Mouse (Mus musculus) liver, adult 2 months (tissue): ENCODE measurements around the gene Med8. TPM values are rescaled to one million over a fixed set of nuclear protein-coding genes. Genes with fewer than 3 reads are reported as not detected.
A peak's percentile ranks its signal among the peaks of the same experiment; 100 is the strongest.

ENCODE experiments used
- DNase-seq: peaks from one replicate; pipeline ENCODE4 v3.0.0-alpha.2; 2011; ENCODE audit warnings: low read depth, low spot score; ENCODE audit errors: extremely low read depth
- H3K27ac ChIP-seq: fragments of 200-500 bp; replicated peaks from 2 replicates; pipeline ENCODE4 v1.5.1; 2012; ENCODE audit warnings: low read depth, mild to moderate bottlenecking, control low read depth, inconsistent platforms, low read length; ENCODE audit not compliant: insufficient read depth
- H3K27me3 ChIP-seq: fragments of 200-500 bp; 2 replicates; pipeline ENCODE4 v1.6.1; 2012; ENCODE audit warnings: mild to moderate bottlenecking, moderate library complexity, low read length, inconsistent platforms; ENCODE audit not compliant: control insufficient read depth, insufficient read depth
- H3K36me3 ChIP-seq: fragments of 200-500 bp; 2 replicates; pipeline ENCODE4 v1.6.1; 2012; ENCODE audit warnings: low read length, inconsistent platforms; ENCODE audit not compliant: control insufficient read depth, insufficient read depth
- H3K4me1 ChIP-seq: fragments of 200-500 bp; 2 replicates; pipeline ENCODE4 v1.6.1; 2011; ENCODE audit warnings: low read length; ENCODE audit not compliant: control insufficient read depth, insufficient read depth
- H3K4me3 ChIP-seq: fragments of 200-500 bp; 2 replicates; pipeline ENCODE4 v1.5.1; 2011; ENCODE audit warnings: low read depth, mild to moderate bottlenecking, control low read depth, low read length, moderate library complexity; ENCODE audit not compliant: insufficient read depth
- H3K79me2 ChIP-seq: fragments of 200-500 bp; 2 replicates; pipeline ENCODE4 v1.6.1; 2012; ENCODE audit warnings: inconsistent platforms, mild to moderate bottlenecking, low read length, moderate library complexity; ENCODE audit not compliant: control insufficient read depth, insufficient read depth
- H3K9ac ChIP-seq: fragments of 200-500 bp; 2 replicates; pipeline ENCODE4 v1.6.1; 2012; ENCODE audit warnings: low read depth, mild to moderate bottlenecking, control low read depth, inconsistent platforms, low read length
- CTCF ChIP-seq: fragments of 200-500 bp; IDR thresholded peaks from 2 replicates; pipeline ENCODE4 v1.5.1; 2011; ENCODE audit warnings: low read depth, low read length, control low read depth
- POLR2A ChIP-seq: fragments of 200-500 bp; IDR thresholded peaks from 2 replicates; pipeline ENCODE4 v1.6.1; 2011; ENCODE audit warnings: low read length, control low read depth; ENCODE audit not compliant: insufficient read depth; ENCODE audit errors: extremely low read depth
- WGBS: fragments of 180-500 bp; shearing (Covaris S2); methylation state at CpG from one replicate; pipeline ENCODE4 v1.1.7; 2018; 5-methylcytosine and 5-hydroxymethylcytosine counted together
- polyA plus RNA-seq: library from polyadenylated mRNA; depleted of rRNA; stranded (reverse); fragments of >200 nt; gene quantifications from 2 replicates; pipeline ENCODE4 v1.2.3, GENCODE M21; 2012
- total RNA-seq: library from RNA; depleted of rRNA; stranded (reverse); fragments of >200 nt; gene quantifications from 2 replicates; pipeline ENCODE4 v1.2.3, GENCODE M21; 2014

Gene Med8
- total and polyA plus RNA-seq, 2 experiments: 25.5 to 40.3 TPM

DNA sequence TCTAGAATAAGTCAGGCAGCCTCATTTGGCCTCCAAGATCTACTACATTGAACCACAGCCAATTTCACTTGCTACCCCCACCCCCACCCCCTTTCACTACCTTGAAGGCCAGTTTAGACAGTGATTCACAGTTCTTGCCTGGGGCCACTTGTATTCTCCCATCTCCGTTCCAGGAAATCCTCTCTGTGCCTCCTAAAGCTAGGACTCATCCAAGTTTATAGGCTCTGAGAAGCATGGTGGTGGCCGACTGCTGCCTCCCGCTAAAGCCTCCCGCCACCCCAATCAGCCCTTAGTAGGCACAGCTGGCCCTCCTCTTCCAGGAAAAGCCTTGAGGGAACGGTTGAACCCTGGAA lies 18.3 kb downstream of the Med8 start:
- Histone ChIP-seq H3K27ac (peak overlapping the region; percentile 64), H3K4me1 (peaks cover 31% of the 10 kb centered on the region), H3K36me3 (peaks cover 11% of the 10 kb centered on the region), H3K79me2 (peaks cover 4% of the 10 kb centered on the region; the same call in 1 of the 2 replicates), H3K9ac (peak overlapping the region; percentile 64), H3K27me3 (no peaks in the 10 kb centered on the region), H3K4me3 (peak overlapping the region; percentile 45)
- 10% methylated on average over 5 of the region's 5 CpGs for WGBS
- no peak for TF ChIP-seq POLR2A
- no peak for TF ChIP-seq CTCF
- DNase-seq: no peak

DNA sequence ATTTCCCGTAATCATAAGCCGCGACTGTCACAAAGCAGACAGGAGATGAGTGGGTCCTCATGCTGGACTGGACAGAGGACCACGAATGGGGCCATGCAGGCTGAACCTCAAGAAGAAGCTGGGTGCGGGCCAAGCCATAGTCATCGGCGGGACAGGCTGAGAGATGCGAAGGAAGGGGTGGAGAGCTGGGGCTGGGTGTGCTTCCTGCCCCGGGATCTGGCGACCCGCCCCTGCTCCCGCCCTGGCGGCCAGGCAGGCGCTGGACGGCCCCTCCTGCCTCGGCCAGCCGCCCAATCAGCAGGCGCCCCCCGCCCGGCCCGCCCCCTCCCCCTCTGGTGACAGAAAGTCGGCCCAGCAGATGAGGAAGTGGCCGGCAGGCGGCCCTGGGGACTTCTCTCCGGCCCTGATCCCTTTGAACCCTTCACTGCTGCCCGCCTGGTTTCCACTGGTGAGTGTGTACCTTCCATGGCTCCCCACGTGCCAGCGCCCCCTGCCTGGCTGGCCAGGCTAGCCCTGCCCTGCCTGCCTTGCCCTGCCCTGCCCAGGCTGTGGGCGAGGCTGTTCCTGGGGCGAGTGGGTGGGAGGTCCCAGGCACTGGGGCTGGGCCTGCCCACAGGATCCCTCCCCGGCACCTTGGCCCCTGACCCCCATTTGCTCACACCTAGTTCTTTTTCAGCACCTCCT lies 18.8 kb downstream of the Med8 start, which contains the start of gene Elovl1:
Elovl1 (plus strand) TSS at position 326 of the 684 bp plus-strand sequence.
- DNase-seq: peak; percentile 75
- peaks cover 31% of the 10 kb centered on the region for H3K4me1 ChIP-seq
- peaks cover 4% of the 10 kb centered on the region; the same call in 1 of the 2 replicates for H3K79me2 ChIP-seq
- 0% methylated on average over 28 of the region's 31 CpGs for WGBS
- peak within 1 kb of the TSS; percentile 91 for H3K9ac ChIP-seq
- H3K27me3 ChIP-seq: no peaks in the 10 kb centered on the region
- H3K27ac ChIP-seq: peak within 1 kb of the TSS; percentile 90
- peaks cover 11% of the 10 kb centered on the region for H3K36me3 ChIP-seq
- TF ChIP-seq POLR2A (peak; percentile 50; the same call in 1 of the 2 replicates), CTCF (peak; percentile 51; the same call in 1 of the 2 replicates)
- peak within 1 kb of the TSS; percentile 78 for H3K4me3 ChIP-seq

DNA sequence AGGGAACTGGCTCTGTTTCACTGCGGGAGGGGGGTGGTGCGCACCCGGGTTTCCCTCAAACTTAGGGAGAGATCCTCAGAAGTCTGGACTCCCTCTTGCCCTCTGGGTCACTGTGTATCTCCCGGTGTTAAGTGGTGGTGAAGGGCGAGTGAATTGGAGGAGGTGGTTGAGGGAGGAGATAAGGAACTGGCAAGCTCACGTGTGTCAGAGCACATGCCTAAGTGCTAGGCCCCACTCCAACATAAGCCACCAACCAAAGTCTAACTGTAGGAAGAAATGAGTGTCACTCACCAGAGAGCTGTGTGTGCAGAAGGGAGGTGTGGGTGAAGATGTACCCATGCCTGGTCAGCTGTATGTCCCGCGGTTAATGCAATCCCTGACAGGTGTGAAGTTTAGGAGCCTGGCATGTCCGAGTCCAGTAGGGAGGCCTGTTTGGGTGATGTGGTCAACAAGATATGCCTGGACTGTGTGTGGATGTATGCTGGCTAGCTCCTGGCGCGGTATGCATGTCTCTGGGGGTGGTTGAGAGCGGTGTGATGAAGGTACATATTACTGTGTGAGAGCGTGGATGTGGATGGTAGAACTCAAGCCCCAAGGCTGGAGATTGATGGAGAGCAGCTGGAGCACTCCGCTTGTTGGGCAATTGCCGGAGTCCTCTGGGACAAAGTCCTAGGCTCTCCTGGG lies 19.5 kb downstream of the Med8 start:
- peak overlapping the region; percentile 90 for H3K27ac ChIP-seq
- peaks cover 31% of the 10 kb centered on the region for H3K4me1 ChIP-seq
- no peak for TF ChIP-seq POLR2A
- TF ChIP-seq CTCF: no peak
- H3K27me3 ChIP-seq: no peaks in the 10 kb centered on the region
- DNase-seq: peak; percentile 81
- H3K9ac ChIP-seq: peak overlapping the region; percentile 91
- H3K79me2 ChIP-seq: peaks cover 4% of the 10 kb centered on the region; the same call in 1 of the 2 replicates
- peaks cover 11% of the 10 kb centered on the region for H3K36me3 ChIP-seq
- WGBS: 12% methylated on average over 15 of the region's 15 CpGs
- peak overlapping the region; percentile 78 for H3K4me3 ChIP-seq

DNA sequence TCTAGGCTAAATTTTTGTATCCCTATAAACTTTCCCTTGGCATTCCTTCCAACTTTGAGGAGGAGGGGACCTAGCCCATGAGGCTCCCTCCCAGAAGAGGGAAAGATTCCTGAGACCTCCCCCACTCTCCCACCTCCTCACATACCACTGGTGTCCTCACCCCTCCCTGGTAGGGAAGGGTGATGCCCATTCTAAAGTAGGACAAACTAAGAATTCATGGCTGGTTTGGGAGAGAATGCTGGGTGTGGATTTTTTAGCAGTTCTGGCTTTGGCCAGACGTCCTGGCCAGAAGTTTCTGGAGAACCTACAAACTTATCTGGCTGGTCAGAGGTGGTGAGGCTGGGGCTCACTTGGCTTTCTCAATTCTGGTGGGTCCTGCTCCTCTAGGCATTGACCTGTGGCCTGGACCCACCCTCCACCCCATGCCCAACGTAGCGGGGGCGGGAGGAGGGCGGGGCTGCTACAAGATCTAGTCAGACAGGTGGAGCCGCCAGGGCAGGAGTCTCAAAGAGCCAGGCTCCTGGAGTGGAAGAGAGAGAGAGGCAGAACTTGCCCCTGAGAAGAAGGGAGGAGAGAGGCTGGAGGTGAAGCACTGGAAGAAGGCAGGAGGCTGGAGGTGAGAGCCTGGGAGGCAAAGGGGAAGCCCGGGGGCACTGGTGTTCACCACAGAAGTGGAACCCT lies 20.2 kb downstream of the Med8 start:
- 24% methylated on average over 7 of the region's 7 CpGs for WGBS
- TF ChIP-seq POLR2A (0 out of 2 replicates have a peak, but pooled peaks have one; percentile 20), CTCF (no peak)
- Histone ChIP-seq H3K36me3 (peaks cover 11% of the 10 kb centered on the region), H3K9ac (peak overlapping the region; percentile 25; the same call in 1 of the 2 replicates), H3K79me2 (peaks cover 4% of the 10 kb centered on the region; the same call in 1 of the 2 replicates), H3K27ac (peak overlapping the region; percentile 76), H3K27me3 (no peaks in the 10 kb centered on the region), H3K4me3 (peak overlapping the region; percentile 5; the same call in 1 of the 2 replicates), H3K4me1 (peaks cover 31% of the 10 kb centered on the region)
- DNase-seq: no peak

DNA sequence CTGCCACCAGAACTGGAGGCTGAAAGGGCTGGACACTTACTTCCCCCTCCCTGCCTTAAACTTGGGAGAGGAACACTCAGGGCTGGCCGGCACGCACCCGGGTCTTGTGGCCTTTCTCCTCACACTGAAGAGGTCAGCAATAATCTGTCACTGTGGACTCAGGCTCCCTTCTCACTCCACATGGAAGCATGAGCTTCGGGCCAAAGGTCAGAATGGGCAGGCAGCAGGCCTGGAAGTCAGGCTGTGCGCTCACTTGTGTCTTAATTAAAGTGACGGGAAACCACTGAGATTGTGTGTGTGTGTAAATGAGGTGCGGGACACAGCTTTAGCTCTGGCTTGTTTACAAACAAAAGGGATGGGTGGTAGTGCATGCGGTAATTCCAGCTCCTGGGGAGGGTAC lies 23.2 kb downstream of the Med8 start:
- WGBS: 29% methylated on average over 8 of the region's 8 CpGs

More for the DNA sequence above, 23.2 kb downstream of the Med8 start:
- Histone ChIP-seq H3K27ac (peak overlapping the region; percentile 81), H3K4me3 (no peak overlapping the region), H3K79me2 (peaks cover 4% of the 10 kb centered on the region; the same call in 1 of the 2 replicates), H3K9ac (peak overlapping the region; percentile 52), H3K36me3 (peaks cover 11% of the 10 kb centered on the region), H3K27me3 (0 out of 2 replicates have a peak, but pooled peaks cover 2% of the 10 kb centered on the region), H3K4me1 (peaks cover 30% of the 10 kb centered on the region)
- TF ChIP-seq CTCF (no peak), POLR2A (no peak)
- peak; percentile 85 for DNase-seq
